Mouse (Mus musculus): ENCODE measurements at regions not wholly inside any gene's neighbourhood (a gene's known extent, or its start where the extent isn't known, plus 50 kb on each side); places are given as distances from the start of the nearest gene placed in this dataset.

- 69% methylated on average over 8 of the region's 8 CpGs for WGBS
- Histone ChIP-seq H3K27ac (ENCODE audit: control insufficient read depth, insufficient read depth, low read depth, low read length, poor library complexity) (no peak overlapping the region), H3K4me1 (ENCODE audit: control insufficient read depth, insufficient read depth, low read length) (no peaks in the 10 kb centered on the region; the same call in 1 of the 2 replicates), H3K4me3 (replicated peaks; ENCODE audit: control insufficient read depth, low read depth, low read length) (no peak overlapping the region)
- no peak for TF ChIP-seq POLR2A (IDR thresholded peaks at IDR 0.05; ENCODE audit: borderline replicate concordance, control insufficient read depth, low read depth, low read length)
- no peak for TF ChIP-seq CTCF (IDR thresholded peaks at IDR 0.05; ENCODE audit: control insufficient read depth, insufficient read depth, low read length)
Observed at GRCm38 (mm10) chr8:46397777-46398176, 73.1 kb upstream of the Acsl1 start.

- WGBS = 53% methylated on average over 6 of the region's 6 CpGs
- Histone ChIP-seq H3K4me3 (replicated peaks; ENCODE audit: control insufficient read depth, low read depth, low read length) (no peak overlapping the region), H3K4me1 (ENCODE audit: control insufficient read depth, insufficient read depth, low read length) (peaks cover 1% of the 10 kb centered on the region), H3K27ac (ENCODE audit: control insufficient read depth, insufficient read depth, low read depth, low read length, poor library complexity) (no peak overlapping the region)
- TF ChIP-seq POLR2A (IDR thresholded peaks at IDR 0.05; ENCODE audit: borderline replicate concordance, control insufficient read depth, low read depth, low read length) (no peak), CTCF (IDR thresholded peaks at IDR 0.05; ENCODE audit: control insufficient read depth, insufficient read depth, low read length) (no peak)
Observed at GRCm38 (mm10) chr8:46400595-46400994, 70.2 kb upstream of the Acsl1 start.

DNA sequence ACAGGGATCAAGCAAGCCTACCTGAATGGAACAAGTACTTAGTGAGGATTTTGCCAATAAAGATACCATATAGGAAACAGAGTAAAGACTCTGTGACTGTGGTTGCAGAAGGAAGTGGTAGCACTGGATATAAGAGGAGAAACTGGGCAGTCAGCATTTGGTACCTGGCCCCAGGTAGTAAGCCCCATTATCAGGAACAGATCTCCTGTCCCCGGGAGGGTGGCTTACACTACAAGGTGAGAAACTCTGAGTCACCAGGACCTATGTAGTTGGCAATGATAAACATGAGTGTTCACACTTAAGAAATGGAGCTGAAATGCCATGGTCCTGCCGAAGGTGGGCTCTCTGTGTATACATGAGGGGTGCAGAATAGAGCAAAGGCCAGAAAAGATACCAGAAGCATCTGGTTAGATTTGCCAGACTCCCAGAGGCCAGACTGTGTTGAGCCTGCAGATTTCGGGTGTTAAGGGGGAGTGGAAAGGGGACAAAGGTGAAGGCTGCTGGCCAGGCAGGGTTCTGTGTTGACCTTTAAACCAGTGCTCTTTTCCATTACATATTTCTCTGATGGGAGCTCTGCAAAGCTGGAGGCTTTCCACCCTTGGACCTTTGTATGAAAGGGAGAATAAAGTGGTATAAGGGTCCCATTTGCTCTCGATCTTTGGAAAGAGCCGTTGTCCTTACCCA lies 66.8 kb upstream of the Acsl1 start:
- TF ChIP-seq POLR2A (IDR thresholded peaks at IDR 0.05; ENCODE audit: borderline replicate concordance, control insufficient read depth, low read depth, low read length) (no peak), CTCF (IDR thresholded peaks at IDR 0.05; ENCODE audit: control insufficient read depth, insufficient read depth, low read length) (no peak)
- WGBS = 73% methylated on average over 5 of the region's 5 CpGs
- peaks cover 1% of the 10 kb centered on the region for H3K4me1 ChIP-seq (ENCODE audit: control insufficient read depth, insufficient read depth, low read length)
- H3K4me3 ChIP-seq (replicated peaks; ENCODE audit: control insufficient read depth, low read depth, low read length) = no peak overlapping the region
- H3K27ac ChIP-seq (ENCODE audit: control insufficient read depth, insufficient read depth, low read depth, low read length, poor library complexity) = no peak overlapping the region

DNA sequence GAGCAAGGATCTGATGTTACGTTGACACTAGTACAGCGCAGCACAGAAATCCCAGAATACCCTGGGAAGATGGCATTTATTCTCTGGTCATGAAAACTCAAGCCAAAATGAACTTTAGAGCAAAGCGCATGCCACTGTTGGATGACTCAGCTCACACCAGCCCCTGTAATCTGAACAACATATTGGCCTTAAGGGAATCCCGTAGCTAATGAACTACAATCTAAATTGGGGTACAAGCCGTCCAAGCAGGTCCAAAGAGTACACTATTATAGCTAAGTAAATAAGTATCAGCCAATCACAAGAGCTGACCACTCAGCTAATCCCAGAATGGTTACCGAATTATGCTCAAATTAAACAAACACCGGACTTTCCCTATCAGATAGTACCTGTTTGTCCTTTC lies 62.0 kb upstream of the Acsl1 start:
- TF ChIP-seq CTCF (IDR thresholded peaks at IDR 0.05; ENCODE audit: control insufficient read depth, insufficient read depth, low read length) (no peak), POLR2A (IDR thresholded peaks at IDR 0.05; ENCODE audit: borderline replicate concordance, control insufficient read depth, low read depth, low read length) (no peak)
- H3K4me1 ChIP-seq (ENCODE audit: control insufficient read depth, insufficient read depth, low read length) = peaks cover 1% of the 10 kb centered on the region
- 88% methylated on average over 7 of the region's 7 CpGs for WGBS
- no peak overlapping the region for H3K27ac ChIP-seq (ENCODE audit: control insufficient read depth, insufficient read depth, low read depth, low read length, poor library complexity)
- no peak overlapping the region for H3K4me3 ChIP-seq (replicated peaks; ENCODE audit: control insufficient read depth, low read depth, low read length)

- peaks cover 1% of the 10 kb centered on the region for H3K4me1 ChIP-seq (ENCODE audit: control insufficient read depth, insufficient read depth, low read length)
- H3K27ac ChIP-seq (ENCODE audit: control insufficient read depth, insufficient read depth, low read depth, low read length, poor library complexity) = no peak overlapping the region
- TF ChIP-seq CTCF (IDR thresholded peaks at IDR 0.05; ENCODE audit: control insufficient read depth, insufficient read depth, low read length) (no peak), POLR2A (IDR thresholded peaks at IDR 0.05; ENCODE audit: borderline replicate concordance, control insufficient read depth, low read depth, low read length) (no peak)
- 52% methylated on average over 2 of the region's 2 CpGs for whole genome bisulfite sequencing
- H3K4me3 ChIP-seq (replicated peaks; ENCODE audit: control insufficient read depth, low read depth, low read length) = no peak overlapping the region
Observed at GRCm38 (mm10) chr8:46409296-46409695, 61.5 kb upstream of the Acsl1 start.

DNA sequence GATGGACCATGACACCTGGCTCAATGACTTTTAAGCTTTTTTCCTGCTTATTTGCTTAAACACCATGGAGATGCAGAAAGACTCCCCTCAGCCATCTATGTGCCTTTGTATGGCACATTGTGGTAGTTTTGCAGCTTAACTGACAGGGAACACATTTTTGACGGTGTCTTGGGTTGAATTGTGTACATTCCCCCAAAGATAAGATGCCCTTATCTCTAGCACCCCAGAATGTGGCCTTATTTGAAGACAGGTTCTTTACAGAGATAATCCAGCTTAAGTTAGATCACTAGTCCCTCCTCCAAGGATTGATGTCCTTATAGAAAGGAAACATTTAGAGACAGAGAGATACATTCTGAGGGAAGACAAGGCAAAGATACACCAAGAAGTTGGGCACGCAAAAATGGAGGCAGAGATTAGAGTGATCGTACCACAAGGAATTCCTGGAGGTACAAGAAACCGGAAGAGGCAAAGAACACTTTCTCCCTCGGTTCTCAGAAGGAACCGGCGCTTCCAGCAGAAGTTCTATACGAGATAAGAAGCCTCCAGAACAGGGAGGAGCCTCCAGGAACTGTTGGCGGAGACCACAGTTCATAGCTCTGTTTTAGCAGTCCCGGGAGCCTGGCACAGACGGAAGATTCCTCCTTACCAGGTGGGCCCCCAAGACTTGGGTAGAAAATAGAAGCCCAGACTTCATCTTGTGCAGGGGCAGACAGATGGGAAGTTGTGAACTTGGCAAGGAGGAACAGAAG lies 58.8 kb upstream of the Acsl1 start:
- no peak overlapping the region for H3K4me3 ChIP-seq (replicated peaks; ENCODE audit: control insufficient read depth, low read depth, low read length)
- WGBS = 81% methylated on average over 11 of the region's 11 CpGs
- TF ChIP-seq CTCF (IDR thresholded peaks at IDR 0.05; ENCODE audit: control insufficient read depth, insufficient read depth, low read length) (no peak), POLR2A (IDR thresholded peaks at IDR 0.05; ENCODE audit: borderline replicate concordance, control insufficient read depth, low read depth, low read length) (no peak)
- no peak overlapping the region for H3K27ac ChIP-seq (ENCODE audit: control insufficient read depth, insufficient read depth, low read depth, low read length, poor library complexity)
- H3K4me1 ChIP-seq (ENCODE audit: control insufficient read depth, insufficient read depth, low read length) = no peaks in the 10 kb centered on the region

GRCm38 (mm10) chr8:46413349-46414024 lies 57.4 kb upstream of the Acsl1 start:
- no peak overlapping the region for H3K4me3 ChIP-seq (replicated peaks; ENCODE audit: control insufficient read depth, low read depth, low read length)
- TF ChIP-seq POLR2A (IDR thresholded peaks at IDR 0.05; ENCODE audit: borderline replicate concordance, control insufficient read depth, low read depth, low read length) = no peak
- TF ChIP-seq CTCF (IDR thresholded peaks at IDR 0.05; ENCODE audit: control insufficient read depth, insufficient read depth, low read length) = no peak
- no peak overlapping the region for H3K27ac ChIP-seq (ENCODE audit: control insufficient read depth, insufficient read depth, low read depth, low read length, poor library complexity)
- H3K4me1 ChIP-seq (ENCODE audit: control insufficient read depth, insufficient read depth, low read length) = no peaks in the 10 kb centered on the region
- WGBS = 83% methylated on average over 9 of the region's 9 CpGs

DNA sequence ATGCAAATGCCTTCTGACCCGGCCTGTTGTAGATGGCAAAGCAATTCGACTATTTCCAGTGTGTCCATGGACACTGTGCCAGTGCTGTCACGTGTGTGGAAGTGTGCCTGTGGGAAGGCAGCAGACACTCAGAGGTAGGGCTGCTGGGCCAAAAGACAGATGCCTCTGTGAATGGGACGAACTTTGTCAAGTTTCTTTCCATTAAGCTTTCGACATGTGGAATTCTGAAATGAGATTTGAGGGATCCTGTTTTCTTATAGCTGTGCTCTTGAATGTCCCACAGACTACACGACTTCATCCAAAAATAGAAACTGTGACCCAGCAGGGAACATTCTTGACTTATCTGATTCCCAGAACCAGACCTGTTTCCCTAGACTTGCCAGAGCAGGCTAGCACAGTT lies 56.0 kb upstream of the Acsl1 start:
- H3K4me3 ChIP-seq (replicated peaks; ENCODE audit: control insufficient read depth, low read depth, low read length) = no peak overlapping the region
- peaks cover 2% of the 10 kb centered on the region for H3K4me1 ChIP-seq (ENCODE audit: control insufficient read depth, insufficient read depth, low read length)
- 81% methylated on average over 6 of the region's 6 CpGs for WGBS
- H3K27ac ChIP-seq (ENCODE audit: control insufficient read depth, insufficient read depth, low read depth, low read length, poor library complexity) = no peak overlapping the region
- TF ChIP-seq CTCF (IDR thresholded peaks at IDR 0.05; ENCODE audit: control insufficient read depth, insufficient read depth, low read length) = no peak
- no peak for TF ChIP-seq POLR2A (IDR thresholded peaks at IDR 0.05; ENCODE audit: borderline replicate concordance, control insufficient read depth, low read depth, low read length)
